Mouse (Mus musculus) thymus, postnatal 4 days (tissue): ENCODE results near the gene Cfap97.

Experiments used
- DNase-seq: peaks from one replicate; pipeline ENCODE4 v3.0.0; 2021

The Cfap97 gene

GRCm38 (mm10) chr8:46232798-46233197 lies 81.2 kb downstream of the Cfap97 start:
- DNase-seq: no peak

DNA sequence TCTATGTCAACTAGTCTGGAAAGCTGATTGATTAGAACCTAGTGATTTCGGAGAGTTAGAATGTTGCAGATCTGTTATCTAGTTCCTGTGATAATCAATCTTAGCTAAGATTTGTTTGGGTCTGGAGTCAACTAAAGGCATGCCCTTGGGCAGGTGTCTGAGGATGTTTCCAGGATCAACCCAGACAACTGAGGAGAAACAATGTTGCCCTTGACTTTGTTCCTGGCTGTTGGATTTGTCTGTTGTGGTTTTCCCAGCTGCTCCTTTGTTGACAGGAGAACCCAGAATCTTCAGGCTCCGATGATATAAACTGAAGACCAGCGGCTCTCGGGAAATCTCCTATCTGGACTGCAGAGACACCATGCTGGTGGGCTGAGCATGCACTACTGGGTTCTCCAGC lies 83.2 kb downstream of the Cfap97 start:
- no peak for DNase-seq

GRCm38 (mm10) chr8:46236441-46237223 lies 85.1 kb downstream of the Cfap97 start:
- no peak for DNase-seq

- peak; percentile 80 for DNase-seq
Observed at GRCm38 (mm10) chr8:46241568-46242374, 90.2 kb downstream of the Cfap97 start.

- no peak for DNase-seq
Observed at GRCm38 (mm10) chr8:46242946-46243345, 91.4 kb downstream of the Cfap97 start.
